Mouse (Mus musculus) urinary bladder, postnatal 36 days (tissue): ENCODE measurements around the gene Dock8.
A peak's percentile ranks its signal among the peaks of the same experiment; 100 is the strongest.

ENCODE experiments used
- DNase-seq, 2 experiments: peaks; one replicate each; pipeline ENCODE4 v3.0.0; 2022; ENCODE audit warnings: low spot score in 2 of 2, mixed read lengths in 1 of 2

The Dock8 gene

DNA sequence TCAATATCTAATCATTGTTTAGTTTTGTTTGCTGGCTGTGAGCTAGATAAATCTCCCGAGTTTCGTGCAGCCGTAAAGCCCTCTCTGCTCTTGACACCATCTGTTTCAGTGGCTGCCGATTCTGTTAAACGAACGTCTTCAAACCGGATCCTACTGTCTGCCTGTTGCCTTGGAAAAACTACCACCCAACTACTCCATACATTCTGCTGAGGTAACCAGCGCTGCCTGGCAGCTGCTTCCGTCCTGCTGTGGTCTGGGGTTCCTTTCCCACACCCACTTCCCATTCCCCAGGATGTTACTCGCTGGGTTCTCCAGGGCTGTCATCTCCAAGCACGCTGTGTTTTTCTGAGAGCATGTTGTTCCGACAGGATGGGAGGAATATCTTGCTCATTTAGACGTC, 123.7 kb downstream of the Dock8 start:
- no peak for DNase-seq

DNA sequence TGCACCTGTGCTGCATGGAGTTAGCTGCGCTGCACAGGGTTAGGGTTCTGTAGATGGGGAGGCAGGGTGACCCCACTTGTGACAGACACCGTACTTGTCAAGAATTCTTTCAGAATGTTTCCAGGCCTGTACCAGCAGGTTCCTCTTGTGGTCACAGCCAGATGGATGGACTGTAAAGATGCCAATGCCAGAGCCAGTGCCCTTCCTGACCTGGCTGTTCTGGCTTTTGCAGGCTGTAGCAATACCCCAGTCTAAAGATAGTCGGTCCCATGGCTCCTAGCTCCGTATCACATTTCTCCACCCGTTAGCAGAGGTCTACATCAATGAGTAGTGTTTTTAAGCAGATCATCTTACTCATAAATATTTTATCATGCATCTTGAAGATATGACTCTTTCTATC, 124.1 kb downstream of the Dock8 start:
- DNase-seq, result no peak

DNA sequence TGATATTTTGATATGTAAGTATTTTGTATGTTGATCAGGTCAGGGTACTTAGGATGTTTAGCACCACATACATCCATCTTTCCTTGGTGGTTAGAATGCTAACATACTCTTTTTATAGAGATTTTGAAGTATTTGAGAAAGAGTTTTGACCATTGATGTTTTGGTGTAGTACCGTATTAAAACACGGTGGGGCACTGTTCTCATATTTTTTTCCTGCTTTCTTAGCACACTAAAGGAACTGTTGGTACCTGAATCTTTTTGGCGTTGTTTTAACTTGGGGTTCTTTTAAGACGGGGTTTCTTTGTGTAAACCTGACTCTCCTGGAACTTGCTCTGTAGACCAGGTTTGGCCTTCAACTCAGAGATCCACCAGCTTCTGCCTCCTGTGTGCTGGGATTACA, 133.0 kb downstream of the Dock8 start:
- DNase-seq, result no peak

DNA sequence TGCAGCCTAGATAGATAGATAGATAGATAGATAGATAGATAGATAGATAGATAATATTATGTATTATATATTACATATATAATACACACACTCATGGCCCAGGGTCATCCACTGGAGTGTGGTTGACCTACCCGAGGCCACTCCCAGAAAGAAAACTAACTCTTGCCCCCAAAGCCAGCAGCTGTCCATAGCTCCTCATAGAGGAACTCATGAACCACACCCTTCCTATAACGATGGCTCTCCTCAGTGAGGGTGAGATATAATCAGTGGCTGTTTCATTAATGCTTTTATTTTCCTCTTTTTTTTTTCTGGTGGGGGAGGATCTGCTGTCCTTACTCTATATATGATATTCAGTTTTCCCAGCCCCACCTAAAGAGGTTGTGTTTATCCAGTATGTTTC, 134.6 kb downstream of the Dock8 start:
- no peak for DNase-seq

DNA sequence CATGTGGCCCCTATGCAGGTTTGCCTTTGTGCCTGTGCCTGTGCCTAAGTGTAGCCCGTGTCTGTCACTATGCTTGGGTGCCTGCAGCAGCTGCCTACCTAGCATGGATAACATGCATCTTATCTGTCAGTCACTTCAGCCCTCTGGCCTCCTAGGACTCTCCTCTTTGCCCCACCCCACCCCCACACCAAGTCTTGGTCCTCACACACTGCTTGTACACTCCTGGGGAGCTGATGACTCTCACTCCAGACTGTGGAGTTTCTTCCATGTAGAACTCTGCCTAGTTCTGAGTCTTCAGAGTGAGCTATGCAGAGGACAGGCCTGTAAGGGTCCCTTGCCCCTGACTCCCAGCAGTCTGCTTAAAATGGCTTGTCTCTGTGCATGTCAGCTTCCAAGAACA, 136.8 kb downstream of the Dock8 start:
- no peak for DNase-seq

DNA sequence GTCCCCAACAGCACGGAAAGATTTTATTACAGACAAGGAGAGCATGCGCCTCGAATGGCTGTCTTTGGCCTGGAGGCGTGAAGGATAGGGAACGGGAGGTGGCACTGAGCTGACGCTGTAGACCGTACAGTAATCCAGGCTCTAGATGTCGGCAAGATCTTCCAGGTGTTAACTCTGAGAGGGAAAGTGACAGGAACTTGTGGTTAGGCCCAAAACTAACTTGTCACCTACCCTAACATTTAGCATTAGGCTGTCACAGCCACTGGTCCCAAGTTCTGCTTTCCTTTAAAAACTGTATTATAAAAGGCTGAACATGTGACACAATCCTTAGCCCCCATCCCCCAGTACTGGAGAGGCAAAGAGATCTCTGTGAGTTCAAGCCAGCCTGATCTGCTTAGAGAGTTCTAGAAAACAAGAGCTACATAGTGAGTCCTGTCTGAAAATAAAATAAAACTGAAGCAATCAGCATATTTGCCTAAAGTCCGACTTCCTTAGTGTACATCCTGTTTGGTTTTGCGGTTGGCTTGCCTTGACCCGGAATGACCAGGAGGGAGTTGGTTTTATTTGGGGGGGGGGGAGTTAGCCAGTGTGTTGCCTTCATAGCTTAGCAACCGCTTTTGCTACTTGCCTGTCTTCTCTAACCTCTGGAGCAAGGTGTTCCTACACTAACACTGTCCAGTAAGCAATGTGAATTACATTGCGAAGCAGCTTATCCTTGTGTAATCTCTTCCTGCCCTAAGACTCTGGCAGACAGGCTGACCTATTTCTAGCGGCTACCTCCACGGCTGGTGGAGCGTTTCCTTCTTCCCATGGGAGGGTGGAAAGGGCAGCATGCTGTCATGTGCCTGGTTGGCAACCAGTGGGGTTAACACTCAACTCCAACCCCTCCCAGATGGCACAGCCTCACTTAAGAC, 138.8 kb downstream of the Dock8 start:
- no peak for DNase-seq

DNA sequence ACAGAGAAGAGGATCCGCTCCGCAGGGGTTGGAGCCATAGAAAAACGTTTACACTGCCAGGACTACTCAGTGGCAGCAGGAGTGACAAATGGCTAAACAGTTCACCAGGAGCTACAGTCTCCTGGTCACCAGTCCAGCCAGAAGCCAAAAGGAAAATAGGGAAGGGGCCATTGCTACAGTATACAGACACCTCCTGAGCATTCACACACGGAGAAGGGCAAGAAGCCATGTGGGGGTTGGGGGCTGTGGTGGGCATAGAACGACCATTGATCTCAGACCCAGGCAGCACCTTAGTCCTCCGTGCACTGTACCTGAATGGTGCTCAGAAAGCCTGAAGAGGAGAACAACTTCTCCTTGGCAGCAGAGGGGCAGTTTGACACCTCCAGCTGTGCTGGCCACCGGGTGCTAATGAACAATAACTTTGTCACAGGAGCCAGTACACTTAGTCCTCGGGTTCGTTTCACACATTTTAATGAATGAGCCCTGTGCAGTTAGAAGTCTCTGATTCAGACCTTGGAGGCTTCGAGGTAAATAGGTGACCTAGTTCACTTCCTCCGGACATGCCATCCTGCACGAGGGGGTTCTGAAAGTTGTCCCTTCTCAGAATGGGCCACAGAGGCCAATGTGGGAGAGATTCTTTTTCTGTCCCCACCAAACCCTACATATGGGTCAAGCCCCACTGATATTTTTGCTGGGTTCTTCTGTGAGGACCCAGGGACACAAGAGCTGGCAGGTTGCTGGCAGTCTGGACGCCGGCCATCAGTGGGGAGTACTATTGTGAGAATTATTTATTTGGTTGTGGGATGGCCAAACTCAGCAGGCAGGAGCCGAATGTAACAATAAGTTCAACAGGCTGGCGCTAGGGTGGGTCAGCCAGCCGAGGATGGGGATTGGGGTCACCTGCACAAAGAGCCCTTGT, 145.0 kb downstream of the Dock8 start:
- no peak for DNase-seq

DNA sequence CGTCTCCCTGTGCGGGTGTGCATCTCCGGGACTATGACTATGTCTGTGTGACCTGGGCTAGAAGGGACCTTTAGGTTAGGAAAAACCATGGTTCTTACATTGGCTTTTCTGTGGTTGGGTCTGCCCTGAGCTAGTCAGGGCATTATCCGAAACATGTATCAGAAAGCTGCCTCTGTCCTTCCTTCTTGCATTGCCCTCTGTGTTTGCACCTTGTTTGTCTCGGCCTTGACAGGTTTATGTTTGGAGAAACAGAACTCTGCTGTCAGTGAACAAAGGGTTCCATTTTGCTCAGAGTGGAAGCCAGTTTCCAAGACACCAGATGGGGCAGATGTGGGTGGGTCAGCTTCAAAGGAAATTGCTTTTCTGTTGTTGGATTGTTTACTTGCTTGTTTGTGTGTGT, 145.8 kb downstream of the Dock8 start:
- no peak for DNase-seq

DNA sequence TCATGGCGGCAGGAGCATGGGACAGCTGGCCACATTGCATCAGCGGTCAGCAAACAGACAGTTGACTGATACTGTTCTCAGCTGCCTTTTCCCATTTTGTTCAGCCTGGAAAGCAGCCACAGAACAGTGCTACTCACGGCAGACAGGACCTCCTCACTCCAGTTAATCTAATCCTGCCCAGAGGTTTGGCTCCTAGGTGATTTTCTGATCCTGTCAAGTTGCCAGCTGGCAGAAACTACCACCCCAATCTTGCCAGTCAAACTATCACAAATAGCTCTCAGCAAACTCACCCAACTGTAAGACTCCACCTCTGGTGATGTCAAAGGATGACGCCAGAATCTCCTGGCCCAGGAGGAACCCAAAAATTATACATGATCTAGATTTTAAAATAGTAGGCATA, 146.8 kb downstream of the Dock8 start:
- DNase-seq, result no peak

DNA sequence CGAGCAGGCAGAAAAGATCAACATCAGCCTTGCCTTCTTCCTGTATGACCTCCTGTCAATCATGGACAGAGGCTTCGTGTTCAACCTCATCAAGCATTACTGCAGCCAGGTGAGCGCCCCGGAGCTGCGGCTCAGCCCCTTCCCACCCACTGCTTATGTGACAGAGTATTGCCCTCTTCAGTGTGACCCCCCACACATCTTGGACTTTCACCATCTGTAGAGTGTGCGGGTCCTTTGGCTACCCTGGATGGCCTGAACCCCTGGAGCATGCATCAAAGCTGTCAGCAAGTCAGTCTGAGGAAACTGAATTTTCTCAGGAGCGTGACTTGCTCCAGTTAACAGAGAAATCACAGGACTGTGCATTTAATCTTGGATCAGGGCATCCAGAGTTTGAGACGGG, 150.5 kb downstream of the Dock8 start:
- no peak for DNase-seq

DNA sequence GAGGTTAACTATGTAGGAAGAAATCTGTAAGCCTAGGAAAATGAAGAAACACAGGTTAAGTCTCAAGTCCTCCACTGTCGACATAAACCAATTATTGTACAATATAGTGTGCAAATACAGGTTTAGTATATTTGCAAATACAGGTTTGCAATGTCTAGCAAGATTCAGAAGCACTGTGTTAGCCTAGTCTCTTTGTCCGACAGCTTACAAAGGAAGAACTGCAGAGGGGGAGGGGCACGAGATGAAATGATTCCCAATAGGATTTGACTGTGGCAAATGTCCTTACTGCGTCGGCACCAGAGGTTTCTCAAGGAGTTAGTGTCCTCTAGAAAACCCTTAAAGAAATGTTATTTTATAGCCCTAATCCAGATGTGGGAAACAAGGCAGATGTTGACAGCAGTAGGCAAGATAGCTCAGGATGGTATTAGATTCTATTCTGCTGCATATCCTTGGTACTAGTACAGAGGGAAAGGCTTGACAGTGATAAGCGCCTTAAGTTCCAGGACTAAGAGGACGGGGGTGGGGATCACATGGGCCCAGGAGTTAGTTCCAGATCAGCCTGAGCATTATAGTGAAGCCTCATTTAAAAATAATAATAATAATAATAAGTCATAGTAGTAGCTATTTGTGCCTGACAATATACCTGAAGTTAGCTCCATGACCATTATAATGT, 155.3 kb downstream of the Dock8 start:
- no peak for DNase-seq

DNA sequence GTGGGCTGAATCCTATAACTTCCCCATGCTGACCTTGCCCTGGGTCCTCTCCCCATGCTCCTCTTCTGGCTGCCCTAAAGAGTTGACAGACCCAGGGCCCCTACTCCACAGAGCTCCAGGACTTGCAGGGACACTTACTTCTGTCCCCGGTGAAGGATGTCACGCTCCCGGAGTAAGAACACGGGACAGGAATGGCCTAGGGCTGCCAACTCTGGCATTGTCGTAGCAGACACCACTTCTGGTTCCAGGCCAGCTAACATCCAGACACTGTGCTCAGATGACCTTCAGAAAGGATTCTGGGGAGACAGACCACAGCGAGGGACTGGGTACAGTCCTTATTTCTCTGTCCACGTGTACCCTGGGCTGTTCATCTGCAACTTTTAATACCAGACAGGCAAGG, 155.9 kb downstream of the Dock8 start:
- DNase-seq, result no peak

DNA sequence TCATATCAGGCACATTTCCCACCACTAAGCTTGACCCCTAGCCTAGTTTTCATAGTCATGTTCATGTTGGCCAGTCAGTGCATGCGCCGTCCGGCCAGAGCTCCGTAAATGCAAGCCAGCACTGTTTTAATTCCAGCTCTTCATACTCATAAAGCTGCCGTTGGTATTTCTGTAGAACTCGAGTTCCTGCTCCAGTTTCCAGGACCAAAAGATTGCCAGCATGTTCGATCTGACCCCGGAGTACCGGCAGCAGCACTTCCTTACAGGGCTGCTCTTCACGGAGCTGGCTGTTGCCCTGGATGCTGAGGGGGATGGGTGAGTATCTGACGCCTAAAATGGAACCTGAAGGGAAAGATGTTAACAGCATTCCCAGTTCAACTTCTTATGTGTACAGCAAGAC, 156.4 kb downstream of the Dock8 start:
- no peak for DNase-seq

DNA sequence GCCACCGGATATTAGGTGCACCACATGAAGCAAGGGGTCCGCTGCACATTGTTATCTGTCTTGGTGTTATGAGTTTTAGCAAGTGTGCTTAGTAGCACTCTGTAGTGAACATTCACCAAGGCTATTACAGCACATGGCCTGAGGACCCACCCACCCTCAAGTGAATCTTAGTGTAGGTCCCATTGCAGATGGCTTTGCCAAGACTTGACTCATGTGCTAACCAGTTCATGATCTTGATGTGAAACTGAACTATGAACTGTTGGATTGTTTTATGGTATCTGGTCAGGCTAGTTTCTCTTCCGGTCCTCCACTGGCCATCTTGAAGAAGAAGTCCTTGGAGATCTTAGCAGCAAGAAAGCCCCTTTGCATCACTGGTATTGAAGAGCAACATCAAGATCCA, 162.9 kb downstream of the Dock8 start:
- no peak for DNase-seq

DNA sequence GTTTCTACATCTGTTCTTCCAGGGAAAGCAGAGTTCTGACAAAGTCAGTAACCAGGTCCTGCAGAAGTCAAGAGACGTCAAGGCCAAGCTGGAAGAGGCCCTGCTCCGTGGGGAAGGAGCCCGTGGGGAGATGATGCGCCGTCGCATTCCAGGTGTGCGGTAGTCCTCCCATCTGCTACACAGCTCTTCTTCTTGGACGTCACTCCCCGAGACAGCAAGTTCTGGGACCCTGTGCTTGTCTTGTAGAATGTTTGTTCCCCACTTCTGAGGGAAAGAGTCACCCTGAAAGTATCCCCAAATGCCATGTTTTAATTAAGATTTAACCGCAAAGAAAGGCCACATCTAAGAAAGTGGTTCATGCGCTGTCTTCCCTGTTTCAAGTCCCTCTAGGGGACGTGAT, 164.1 kb downstream of the Dock8 start:
- no peak for DNase-seq

DNA sequence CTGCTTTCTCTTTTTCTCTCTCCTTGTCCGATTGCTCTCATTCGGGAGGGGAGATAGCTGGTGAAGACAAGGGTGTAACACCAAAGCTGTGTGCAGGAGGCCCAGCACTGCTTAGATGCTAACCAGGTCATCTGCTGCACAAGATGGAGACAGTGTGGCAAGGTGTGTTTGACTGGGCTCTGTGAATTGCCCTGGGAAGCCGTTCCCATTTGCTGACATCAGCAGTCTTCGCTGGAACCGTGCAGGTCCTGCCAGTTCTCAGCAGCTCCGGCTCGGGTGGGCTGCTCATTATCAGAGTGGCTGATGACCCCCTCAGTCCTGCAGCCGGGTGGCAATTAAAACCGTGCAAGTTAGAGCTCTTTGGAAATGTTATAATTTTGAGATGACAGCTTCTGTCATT, 167.1 kb downstream of the Dock8 start:
- no peak for DNase-seq

DNA sequence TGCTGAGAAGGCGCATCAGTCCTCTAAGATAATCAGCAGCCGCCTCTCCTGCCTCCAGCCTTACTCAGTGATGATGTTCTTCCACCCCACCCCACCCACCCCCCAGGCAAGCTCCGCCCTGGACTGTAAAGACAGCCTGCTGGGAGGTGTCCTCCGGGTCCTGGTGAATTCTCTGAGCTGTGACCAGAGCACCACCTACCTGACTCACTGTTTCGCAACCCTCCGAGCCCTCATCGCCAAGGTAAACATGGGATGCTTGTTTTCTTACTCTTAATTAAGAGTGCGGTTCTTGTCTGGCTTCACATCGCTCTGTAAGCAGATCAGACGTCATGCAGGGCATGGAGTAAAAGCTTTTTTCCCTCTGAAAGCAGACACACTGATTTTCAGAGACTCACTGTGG, 172.1 kb downstream of the Dock8 start:
- peak in 1 of 2 experiments; percentile 50 for DNase-seq

DNA sequence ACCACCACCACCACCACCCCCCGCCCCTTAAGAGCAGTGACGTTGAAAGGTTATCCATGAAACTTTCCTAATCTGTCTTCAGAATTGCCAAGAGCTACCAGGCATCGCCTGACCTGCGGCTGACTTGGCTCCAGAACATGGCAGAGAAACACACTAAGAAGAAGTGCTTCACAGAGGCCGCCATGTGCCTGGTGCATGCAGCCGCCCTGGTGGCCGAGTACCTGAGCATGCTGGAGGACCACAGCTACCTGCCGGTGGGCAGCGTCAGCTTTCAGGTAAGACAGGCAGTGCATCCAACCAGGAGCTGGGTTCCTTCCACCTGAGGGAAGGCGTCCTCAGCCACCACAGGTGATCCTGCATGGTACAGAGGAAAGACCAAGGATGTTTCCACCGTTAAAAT, 177.4 kb downstream of the Dock8 start:
- DNase-seq, result no peak

DNA sequence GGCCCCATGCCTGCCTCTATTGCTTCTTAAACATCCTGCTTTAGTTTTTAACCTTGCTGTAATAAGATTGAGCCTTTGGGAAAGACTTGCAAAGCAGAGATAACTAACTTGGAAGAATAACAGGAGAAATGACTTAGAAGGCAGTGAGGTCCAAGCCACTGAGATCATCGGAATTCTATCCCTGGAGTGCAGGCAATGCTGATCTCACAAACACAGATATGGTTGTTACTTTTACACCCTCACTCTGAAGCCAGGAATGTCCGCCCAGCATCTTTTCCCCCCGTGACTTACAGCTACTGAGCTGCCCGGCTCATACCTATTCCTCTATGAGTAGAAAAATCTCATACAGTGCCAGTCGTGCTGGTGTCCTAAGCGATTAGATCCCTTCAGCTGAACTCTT, 180.7 kb downstream of the Dock8 start:
- peak in 1 of 2 experiments; percentile 28 for DNase-seq

DNA sequence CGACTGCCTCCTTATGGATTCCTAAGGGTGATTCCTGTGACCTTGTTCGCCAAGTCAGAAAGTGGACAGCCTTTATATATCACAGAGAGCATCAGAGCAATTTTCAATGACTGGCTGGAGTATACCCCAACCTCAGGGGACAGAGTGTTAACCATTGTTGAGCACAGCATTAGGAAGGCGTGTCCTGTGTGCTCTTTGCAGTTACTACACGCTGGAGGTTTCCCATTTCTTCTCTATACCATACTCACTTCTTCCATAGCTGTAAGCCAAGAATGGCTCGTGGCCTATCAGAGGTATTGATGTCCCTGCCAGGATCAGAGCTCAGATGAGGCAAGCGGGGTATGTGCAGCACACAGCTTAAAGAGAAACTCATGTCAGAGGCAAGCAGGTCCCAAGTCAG, 181.2 kb downstream of the Dock8 start:
- DNase-seq, result no peak

DNA sequence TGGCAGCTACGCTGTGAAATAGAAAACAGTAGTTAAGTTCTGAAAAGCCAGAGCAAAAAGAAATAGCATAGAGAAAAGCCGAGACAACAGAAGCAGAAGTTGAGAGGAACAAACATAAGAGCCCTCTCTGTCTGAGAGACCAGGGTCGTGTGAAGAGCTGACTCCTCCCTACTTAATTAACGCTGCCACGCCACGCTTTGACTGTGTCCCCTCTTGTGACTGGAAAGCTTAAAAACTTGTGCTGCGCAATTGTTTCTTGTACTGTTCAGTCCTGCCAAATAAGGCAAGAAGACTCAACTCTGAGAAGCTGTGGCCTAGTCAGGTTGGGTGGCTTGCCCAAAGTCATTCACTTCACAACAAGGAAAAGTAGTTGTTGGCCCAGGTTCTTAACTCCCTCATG, 184.7 kb downstream of the Dock8 start:
- no peak for DNase-seq

DNA sequence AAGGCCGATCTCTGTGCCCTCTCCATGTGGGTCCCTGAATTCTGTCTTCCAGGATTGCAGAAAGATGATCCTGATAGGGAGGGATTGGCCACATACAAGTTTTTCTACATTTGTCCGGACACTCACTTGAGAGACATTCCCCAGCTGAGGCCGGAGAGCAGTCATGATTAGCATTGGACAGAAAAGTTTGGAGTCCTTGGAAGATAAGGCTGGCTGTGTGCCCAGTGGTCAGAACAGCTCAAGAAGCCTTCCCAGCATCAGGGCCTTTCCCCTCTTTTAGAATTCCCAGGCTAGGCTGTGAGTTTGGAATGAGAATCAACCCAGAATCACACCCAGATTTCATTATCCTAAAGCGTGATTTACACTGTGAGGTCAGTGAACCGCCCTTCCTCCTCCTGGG, 187.0 kb downstream of the Dock8 start:
- DNase-seq, result peak in 1 of 2 experiments; percentile 21
